Mouse (Mus musculus) limb, embryonic 14.5 days (tissue): ENCODE data around the gene Slfn14. TPM values are rescaled to one million over a fixed set of nuclear protein-coding genes. Genes with fewer than 3 reads are reported as not detected.

Source experiments
- ATAC-seq: fragments of 200-750 bp; cut with Nextera tagmentation; 2 replicates; pipeline ENCODE4 v1.8.0; 2017; ENCODE audit warnings: low read depth, moderate number of reproducible peaks, moderate TSS enrichment; ENCODE audit not compliant: low FRiP score
- DNase-seq: peaks from one replicate; pipeline ENCODE4 v3.0.0-alpha.2; 2015; ENCODE audit warnings: low spot score
- H3K27ac ChIP-seq: fragments of 300-500 bp; sonication (generic); replicated peaks from 2 replicates; pipeline ENCODE4 v1.5.1; 2014; ENCODE audit warnings: low read depth, mild to moderate bottlenecking, low read length, moderate library complexity, mixed read lengths
- H3K27me3 ChIP-seq: fragments of 300-500 bp; sonication (generic); 2 replicates; pipeline ENCODE4 v1.6.1; 2014; ENCODE audit warnings: low read length, mixed read lengths; ENCODE audit not compliant: control insufficient read depth, insufficient read depth
- H3K36me3 ChIP-seq: fragments of 300-500 bp; sonication (generic); 2 replicates; pipeline ENCODE4 v1.6.1; 2014; ENCODE audit warnings: mild to moderate bottlenecking, low read length, moderate library complexity, mixed read lengths; ENCODE audit not compliant: control insufficient read depth, insufficient read depth
- H3K4me1 ChIP-seq: fragments of 300-500 bp; sonication (generic); 2 replicates; pipeline ENCODE4 v1.6.1; 2014; ENCODE audit warnings: antibody characterized with exemption, low read length, mixed read lengths; ENCODE audit not compliant: control insufficient read depth, insufficient read depth
- H3K4me2 ChIP-seq: fragments of 300-500 bp; sonication (generic); replicated peaks from 2 replicates; pipeline ENCODE4 v1.6.1; 2014; ENCODE audit warnings: low read depth, mild to moderate bottlenecking, low read length, moderate library complexity; ENCODE audit not compliant: severe bottlenecking
- H3K4me3 ChIP-seq: fragments of 300-500 bp; sonication (generic); replicated peaks from 2 replicates; pipeline ENCODE4 v1.5.1; 2014; ENCODE audit warnings: low read length
- H3K9ac ChIP-seq: fragments of 300-500 bp; sonication (generic); 2 replicates; pipeline ENCODE4 v1.6.1; 2014; ENCODE audit warnings: mild to moderate bottlenecking, low read depth, low read length, moderate library complexity; ENCODE audit not compliant: severe bottlenecking
- H3K9me3 ChIP-seq: fragments of 300-500 bp; sonication (generic); 2 replicates; pipeline ENCODE4 v1.6.1; 2016; ENCODE audit warnings: low read length; ENCODE audit not compliant: control insufficient read depth
- POLR2A ChIP-seq: fragments of 200-500 bp; IDR thresholded peaks from 2 replicates; pipeline ENCODE4 v1.8.0; 2012; ENCODE audit warnings: inconsistent platforms, mild to moderate bottlenecking, moderate library complexity, borderline replicate concordance; ENCODE audit not compliant: insufficient read depth, insufficient read length; ENCODE audit errors: extremely low read depth
- WGBS: fragments of 180-500 bp; shearing (Covaris S2); extraction: QIAGEN DNeasy Blood & Tissue Kit; methylation state at CpG from one replicate; pipeline ENCODE4 v1.1.7; 2014; 5-methylcytosine and 5-hydroxymethylcytosine counted together
- polyA plus RNA-seq, 2 experiments: library from polyadenylated mRNA; depleted of rRNA in 1 of 2; stranded (reverse) in 1 of 2; unstranded in 1 of 2; fragments of >200 nt; fragmentation: Nextera tagmentation in 1 of 2; extraction: Ambion mirVana in 1 of 2; gene quantifications; 2 replicates each; pipeline versions ENCODE4 v1.2.1 to v1.2.3; 2012 to 2014

Gene Slfn14
- polyA plus RNA-seq, 2 experiments, result 0.07 to 0.09 TPM

GRCm38 (mm10) chr11:83285627-83286026 lies 899 bp downstream of the Slfn14 start:
- DNase-seq (no peak), ATAC-seq (no peak)
- H3K4me3 ChIP-seq, result no peak overlapping the region
- no peak for TF ChIP-seq POLR2A
- no peak overlapping the region for H3K27ac ChIP-seq
- 89% methylated on average over 4 of the region's 4 CpGs for WGBS
- no peak overlapping the region for H3K4me2 ChIP-seq
- H3K9me3 ChIP-seq, result no peaks in the 10 kb centered on the region
- no peaks in the 10 kb centered on the region for H3K4me1 ChIP-seq
- H3K36me3 ChIP-seq, result no peaks in the 10 kb centered on the region
- H3K27me3 ChIP-seq, result no peaks in the 10 kb centered on the region
- H3K9ac ChIP-seq, result no peak overlapping the region

DNA sequence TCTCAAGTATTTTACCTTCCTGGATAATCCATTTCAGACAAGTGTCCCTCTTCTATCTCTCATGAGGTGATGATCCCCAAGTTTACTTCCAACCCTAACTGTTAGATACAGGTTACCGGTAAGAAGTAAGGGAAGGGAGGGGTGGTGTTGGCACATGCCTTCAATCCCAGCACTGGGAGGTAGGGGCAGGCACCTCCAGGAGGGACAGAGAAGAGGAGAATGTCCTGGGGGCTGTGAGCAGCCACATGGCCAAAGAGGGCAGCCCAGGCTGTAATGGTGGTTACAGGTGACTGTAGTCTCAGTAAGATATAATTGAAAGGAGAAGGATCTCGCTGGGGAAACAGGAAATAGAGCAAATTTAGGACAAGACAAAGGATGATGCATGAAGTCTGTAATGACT lies 4.4 kb downstream of the Slfn14 start:
- no peaks in the 10 kb centered on the region for H3K27me3 ChIP-seq
- H3K4me3 ChIP-seq, result no peak overlapping the region
- DNase-seq (no peak), ATAC-seq (no peak)
- WGBS, result 58% methylated on average over 2 of the region's 2 CpGs
- no peaks in the 10 kb centered on the region for H3K4me1 ChIP-seq
- TF ChIP-seq POLR2A, result no peak
- no peaks in the 10 kb centered on the region for H3K36me3 ChIP-seq
- no peak overlapping the region for H3K9ac ChIP-seq
- H3K9me3 ChIP-seq, result no peaks in the 10 kb centered on the region
- no peak overlapping the region for H3K27ac ChIP-seq
- H3K4me2 ChIP-seq, result no peak overlapping the region

- H3K4me2 ChIP-seq, result no peak overlapping the region
- no peaks in the 10 kb centered on the region for H3K9me3 ChIP-seq
- no peak overlapping the region for H3K27ac ChIP-seq
- no peak overlapping the region for H3K9ac ChIP-seq
- no peak for TF ChIP-seq POLR2A
- H3K4me3 ChIP-seq, result no peak overlapping the region
- DNase-seq, result no peak
- no peaks in the 10 kb centered on the region for H3K27me3 ChIP-seq
- no peaks in the 10 kb centered on the region for H3K4me1 ChIP-seq
- no peaks in the 10 kb centered on the region for H3K36me3 ChIP-seq
- WGBS, result 79% methylated on average over 6 of the region's 6 CpGs
- ATAC-seq, result no peak
These were observed 6.8 kb downstream of the Slfn14 start for GRCm38 (mm10) chr11:83279691-83280090.

- Histone ChIP-seq H3K36me3 (no peaks in the 10 kb centered on the region), H3K9ac (no peak overlapping the region), H3K27ac (no peak overlapping the region), H3K9me3 (no peaks in the 10 kb centered on the region), H3K4me1 (no peaks in the 10 kb centered on the region), H3K4me3 (no peak overlapping the region), H3K27me3 (no peaks in the 10 kb centered on the region), H3K4me2 (no peak overlapping the region)
- WGBS, result 79% methylated on average over 4 of the region's 4 CpGs
- ATAC-seq (no peak), DNase-seq (no peak)
- no peak for TF ChIP-seq POLR2A
These were observed 7.5 kb downstream of the Slfn14 start for GRCm38 (mm10) chr11:83279024-83279423.

- Histone ChIP-seq H3K4me1 (no peaks in the 10 kb centered on the region), H3K4me3 (no peak overlapping the region), H3K9me3 (no peaks in the 10 kb centered on the region), H3K4me2 (no peak overlapping the region), H3K9ac (no peak overlapping the region), H3K36me3 (no peaks in the 10 kb centered on the region), H3K27me3 (no peaks in the 10 kb centered on the region), H3K27ac (no peak overlapping the region)
- no peak for DNase-seq
- ATAC-seq, result no peak
- TF ChIP-seq POLR2A, result no peak
- WGBS, result 62% methylated on average over 7 of the region's 7 CpGs
These were observed 10.3 kb downstream of the Slfn14 start for GRCm38 (mm10) chr11:83276251-83276650.
